Mouse (Mus musculus) cerebellum, postnatal 10 days (tissue): ENCODE results near the gene Sec24c.

ENCODE experiments used
- DNase-seq, 2 experiments: peaks; one replicate each; pipeline ENCODE4 v3.0.0; 2021; ENCODE audit warnings: mixed read lengths in 2 of 2

Sec24c gene

GRCm38 (mm10) chr14:20735892-20736390, 61.8 kb downstream of the Sec24c start:
- DNase-seq: no peak

GRCm38 (mm10) chr14:20737306-20737705, 63.2 kb downstream of the Sec24c start:
- DNase-seq: peak; percentile 78 to 82

DNA sequence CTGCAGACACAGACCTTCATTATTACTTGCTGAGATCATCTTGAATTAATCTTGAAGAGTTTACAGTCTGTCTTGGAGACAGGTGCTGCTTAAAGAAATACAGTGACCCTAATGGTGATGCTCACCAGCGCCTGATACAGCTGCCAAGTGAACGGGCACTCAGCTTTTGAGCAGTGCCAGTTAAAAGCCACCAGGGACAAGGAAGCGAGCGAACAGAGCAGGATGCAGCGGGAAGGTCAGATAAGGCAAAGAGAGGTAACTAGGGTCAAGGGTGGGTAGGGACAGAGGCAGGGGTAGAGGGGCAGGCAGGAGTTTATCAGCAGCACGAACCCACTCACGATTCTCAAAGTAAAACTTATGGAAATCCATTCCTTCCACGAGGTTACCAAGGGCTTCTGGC, 64.4 kb downstream of the Sec24c start:
- no peak for DNase-seq

DNA sequence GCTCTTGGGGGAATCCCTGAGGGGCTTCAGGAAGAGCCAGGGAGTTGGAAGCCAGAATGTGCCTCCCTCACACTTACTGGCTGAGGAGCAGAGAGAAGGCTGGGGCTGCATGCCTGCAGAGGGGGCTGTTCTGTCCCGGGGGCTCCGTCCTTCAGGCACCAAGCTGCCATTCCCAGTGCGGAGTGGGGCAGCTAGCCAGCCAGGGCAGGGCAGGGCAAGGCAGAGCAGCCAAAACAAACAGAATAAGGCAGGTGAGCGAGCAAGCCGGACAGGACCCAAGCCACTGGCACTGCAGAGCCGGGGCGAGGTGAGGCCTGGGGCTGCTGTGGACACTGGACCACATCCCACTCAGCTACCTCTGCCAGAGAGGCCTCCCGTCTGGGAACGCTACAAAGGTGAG, 67.2 kb downstream of the Sec24c start:
- DNase-seq: no peak

DNA sequence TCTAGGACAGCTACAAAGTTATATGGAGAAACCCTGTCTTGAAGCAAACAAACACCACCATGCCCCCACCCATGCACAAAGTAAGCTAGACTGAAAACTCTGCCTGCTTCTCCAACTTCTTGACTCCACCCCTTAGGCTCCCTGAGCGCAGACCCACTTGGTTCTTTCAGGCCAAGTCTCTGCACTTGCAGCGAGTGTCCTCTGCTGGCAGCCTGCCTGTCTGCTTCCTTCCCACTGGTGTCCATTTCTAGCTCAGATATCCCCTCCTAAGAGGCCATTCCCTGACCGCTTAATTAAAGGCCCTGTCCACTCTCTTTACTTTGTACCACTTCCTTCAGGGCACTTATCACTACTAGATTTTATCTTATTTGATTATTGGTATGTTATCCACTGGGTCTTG, 69.5 kb downstream of the Sec24c start:
- DNase-seq: no peak
